Mouse (Mus musculus) kidney, postnatal 0 days (tissue): Measurements from ENCODE around the gene Best2. TPM values are rescaled to one million over a fixed set of nuclear protein-coding genes. Genes with fewer than 3 reads are reported as not detected.

Source experiments
- ATAC-seq: fragments of 200-750 bp; cut with Nextera tagmentation; replicated peaks from 2 replicates; pipeline ENCODE4 v1.8.0; 2017; ENCODE audit warnings: low read depth, moderate number of reproducible peaks, moderate TSS enrichment, moderate library complexity; ENCODE audit not compliant: low FRiP score
- DNase-seq: peaks from one replicate; pipeline ENCODE4 v3.0.0-alpha.2; 2016; ENCODE audit warnings: low spot score
- H3K27ac ChIP-seq: fragments of 300-500 bp; sonication (generic); 2 replicates; pipeline ENCODE4 v1.5.1; 2014; ENCODE audit warnings: mild to moderate bottlenecking
- H3K27me3 ChIP-seq: fragments of 300-500 bp; sonication (generic); 2 replicates; pipeline ENCODE4 v1.6.1; 2014; ENCODE audit warnings: low read length, mixed read lengths; ENCODE audit not compliant: insufficient read depth
- H3K36me3 ChIP-seq: fragments of 300-500 bp; sonication (generic); 2 replicates; pipeline ENCODE4 v1.6.1; 2014; ENCODE audit warnings: low read length, mixed read lengths; ENCODE audit not compliant: insufficient read depth
- H3K4me1 ChIP-seq: fragments of 300-500 bp; sonication (generic); replicated peaks from 2 replicates; pipeline ENCODE4 v1.6.1; 2014; ENCODE audit warnings: antibody characterized with exemption, low read length, mixed read lengths; ENCODE audit not compliant: insufficient read depth
- H3K4me2 ChIP-seq: fragments of 300-500 bp; sonication (generic); 2 replicates; pipeline ENCODE4 v1.6.1; 2014; ENCODE audit warnings: mild to moderate bottlenecking, low read length, moderate library complexity, mixed read lengths
- H3K4me3 ChIP-seq: fragments of 300-500 bp; sonication (generic); replicated peaks from 2 replicates; pipeline ENCODE4 v1.5.1; 2014; ENCODE audit warnings: low read depth, low read length
- H3K9ac ChIP-seq: fragments of 300-500 bp; sonication (generic); 2 replicates; pipeline ENCODE4 v1.6.1; 2014; ENCODE audit warnings: low read depth, low read length
- H3K9me3 ChIP-seq: fragments of 300-500 bp; sonication (generic); replicated peaks from 2 replicates; pipeline ENCODE4 v1.6.1; 2016; ENCODE audit warnings: low read length, inconsistent platforms, mixed read lengths
- CTCF ChIP-seq: IDR thresholded peaks from 2 replicates; pipeline ENCODE4 v1.5.1; 2016; ENCODE audit warnings: antibody characterized with exemption, low read depth, mild to moderate bottlenecking, moderate library complexity
- WGBS: fragments of 180-500 bp; shearing (Covaris S2); extraction: QIAGEN DNeasy Blood & Tissue Kit; methylation state at CpG from one replicate; pipeline ENCODE4 v1.1.7; 2014; 5-methylcytosine and 5-hydroxymethylcytosine counted together
- polyA plus RNA-seq: library from polyadenylated mRNA; unstranded; fragments of >200 nt; fragmentation: Nextera tagmentation; extraction: Ambion mirVana; gene quantifications from 2 replicates; pipeline ENCODE4 v1.2.1, GENCODE M21; 2015

Gene Best2
- polyA plus RNA-seq, 1 experiment from 2014 or later, result not detected

GRCm38 (mm10) chr8:85037366-85037680, 23.0 kb upstream of the Best2 start:
- H3K27me3 ChIP-seq, result no peaks in the 10 kb centered on the region
- H3K9me3 ChIP-seq, result no peaks in the 10 kb centered on the region
- peaks cover 13% of the 10 kb centered on the region for H3K4me1 ChIP-seq
- H3K4me2 ChIP-seq, result peak overlapping the region; percentile 99
- DNase-seq (no peak), ATAC-seq (peak; percentile 40)
- peak overlapping the region; percentile 85 for H3K4me3 ChIP-seq
- H3K9ac ChIP-seq, result peak overlapping the region; percentile 89
- H3K36me3 ChIP-seq, result peaks cover 8% of the 10 kb centered on the region
- 1% methylated on average over 14 of the region's 14 CpGs for WGBS
- H3K27ac ChIP-seq, result peak overlapping the region; percentile 99
- TF ChIP-seq CTCF, result no peak

GRCm38 (mm10) chr8:85036718-85037365, 22.5 kb upstream of the Best2 start, which contains the start of gene Tnpo2:
Tnpo2 (plus strand) TSS chr8:85036915.
- no peak for TF ChIP-seq CTCF
- Histone ChIP-seq H3K9me3 (no peaks in the 10 kb centered on the region), H3K4me1 (peaks cover 13% of the 10 kb centered on the region), H3K27me3 (no peaks in the 10 kb centered on the region), H3K9ac (peak within 1 kb of the TSS; percentile 89), H3K4me2 (peak within 1 kb of the TSS; percentile 99), H3K27ac (peak within 1 kb of the TSS; percentile 99), H3K4me3 (peak within 1 kb of the TSS; percentile 85), H3K36me3 (peaks cover 13% of the 10 kb centered on the region)
- ATAC-seq (peak; percentile 89), DNase-seq (peak; percentile 99)
- WGBS, result under 1% methylated on average over 59 of the region's 59 CpGs

- H3K27me3 ChIP-seq, result no peaks in the 10 kb centered on the region
- peak overlapping the region; percentile 69 for H3K9ac ChIP-seq
- peak overlapping the region; percentile 91 for H3K4me2 ChIP-seq
- H3K4me3 ChIP-seq, result peak overlapping the region; percentile 85
- peaks cover 18% of the 10 kb centered on the region for H3K36me3 ChIP-seq
- no peaks in the 10 kb centered on the region for H3K9me3 ChIP-seq
- H3K4me1 ChIP-seq, result peaks cover 13% of the 10 kb centered on the region
- no peak for TF ChIP-seq CTCF
- peak; percentile 11 for ATAC-seq
- DNase-seq, result no peak
- H3K27ac ChIP-seq, result peak overlapping the region; percentile 92
- under 1% methylated on average over 9 of the region's 9 CpGs for WGBS
Measured at GRCm38 (mm10) chr8:85036381-85036717, 22.0 kb upstream of the Best2 start.

GRCm38 (mm10) chr8:85035728-85036310, 21.5 kb upstream of the Best2 start:
- peaks cover 13% of the 10 kb centered on the region for H3K4me1 ChIP-seq
- H3K4me3 ChIP-seq, result peak overlapping the region; percentile 85
- peak overlapping the region; percentile 69 for H3K9ac ChIP-seq
- peak overlapping the region; percentile 91 for H3K4me2 ChIP-seq
- ATAC-seq (0 out of 2 replicates have a peak, but pooled peaks have one; percentile 0), DNase-seq (peak; percentile 47)
- TF ChIP-seq CTCF, result no peak
- 2% methylated on average over 15 of the region's 15 CpGs for WGBS
- peak overlapping the region; percentile 92 for H3K27ac ChIP-seq
- no peaks in the 10 kb centered on the region for H3K9me3 ChIP-seq
- H3K36me3 ChIP-seq, result peaks cover 20% of the 10 kb centered on the region
- H3K27me3 ChIP-seq, result no peaks in the 10 kb centered on the region

GRCm38 (mm10) chr8:85035165-85035727, 20.9 kb upstream of the Best2 start:
- peaks cover 19% of the 10 kb centered on the region for H3K36me3 ChIP-seq
- H3K9me3 ChIP-seq, result no peaks in the 10 kb centered on the region
- H3K4me3 ChIP-seq, result peak overlapping the region; percentile 85
- no peak for ATAC-seq
- H3K4me2 ChIP-seq, result peak overlapping the region; percentile 91
- H3K27ac ChIP-seq, result peak overlapping the region; percentile 92
- DNase-seq, result peak; percentile 18
- no peaks in the 10 kb centered on the region for H3K27me3 ChIP-seq
- no peak for TF ChIP-seq CTCF
- peaks cover 13% of the 10 kb centered on the region for H3K4me1 ChIP-seq
- 7% methylated on average over 12 of the region's 12 CpGs for whole genome bisulfite sequencing
- peak overlapping the region; percentile 69 for H3K9ac ChIP-seq

- Histone ChIP-seq H3K4me3 (peak overlapping the region; percentile 85), H3K9ac (peak overlapping the region; percentile 69; the same call in 1 of the 2 replicates), H3K9me3 (no peaks in the 10 kb centered on the region), H3K4me1 (peaks cover 13% of the 10 kb centered on the region), H3K4me2 (peak overlapping the region; percentile 91), H3K27me3 (no peaks in the 10 kb centered on the region), H3K36me3 (peaks cover 24% of the 10 kb centered on the region), H3K27ac (no peak overlapping the region)
- ATAC-seq (no peak), DNase-seq (peak; percentile 95)
- TF ChIP-seq CTCF, result no peak
- WGBS, result 4% methylated on average over 13 of the region's 13 CpGs
Measured at GRCm38 (mm10) chr8:85034764-85035163, 20.4 kb upstream of the Best2 start.
